Mouse (Mus musculus) heart, postnatal 0 days (tissue): ENCODE data around the gene Cfdp1.

ENCODE experiments used
- CTCF ChIP-seq: IDR thresholded peaks from 2 replicates; pipeline ENCODE4 v1.5.1; 2016; ENCODE audit warnings: antibody characterized with exemption, control low read depth, low read depth
- EP300 ChIP-seq: IDR thresholded peaks from 2 replicates; pipeline ENCODE4 v1.6.1; 2016; ENCODE audit warnings: antibody characterized with exemption, low read depth

- TF ChIP-seq EP300 (no peak), CTCF (no peak)
Observed at GRCm38 (mm10) chr8:111765096-111765495, 89.0 kb downstream of the Cfdp1 start.
